Mouse (Mus musculus) CH12.LX (cell line): ENCODE results near the gene Car14. TPM values are rescaled to one million over a fixed set of nuclear protein-coding genes. Genes with fewer than 3 reads are reported as not detected.

Experiments used
- DNase-seq: peaks from one replicate; pipeline ENCODE4 v3.0.0-alpha.2; 2013; ENCODE audit errors: extremely low read depth
- H3K27ac ChIP-seq: 2 replicates; pipeline ENCODE4 v1.5.1; 2012; ENCODE audit warnings: low read depth, mild to moderate bottlenecking, control low read depth, moderate library complexity; ENCODE audit not compliant: insufficient read depth
- H3K27me3 ChIP-seq: replicated peaks from 2 replicates; pipeline ENCODE3; 2012; ENCODE audit warnings: inconsistent platforms
- H3K36me3 ChIP-seq, 2 experiments: replicated peaks in 1 of 2; 2 replicates each; pipeline versions ENCODE3 to v1.6.1; 2012; ENCODE audit warnings: inconsistent platforms in 1 of 2, low read length in 1 of 2, mild to moderate bottlenecking in 1 of 2, mixed read lengths in 1 of 2, moderate library complexity in 1 of 2; ENCODE audit not compliant: control insufficient read depth in 1 of 2, insufficient read depth in 1 of 2
- H3K4me1 ChIP-seq, 2 experiments: 2 replicates each; pipeline ENCODE4 v1.6.1; 2012; ENCODE audit warnings: inconsistent platforms in 1 of 2, moderate library complexity in 1 of 2; ENCODE audit not compliant: insufficient read depth in 2 of 2, control insufficient read depth in 1 of 2
- H3K4me2 ChIP-seq: 2 replicates; pipeline ENCODE4 v1.6.1; 2012; ENCODE audit warnings: low read depth, mild to moderate bottlenecking, control low read depth; ENCODE audit not compliant: poor library complexity, insufficient read depth, severe bottlenecking
- H3K4me3 ChIP-seq, 3 experiments: fragments of 150-350 bp in 1 of 3; sonication (generic) in 1 of 3; replicated peaks in 1 of 3; 2 replicates each; pipeline versions ENCODE3 to v1.5.1; 2011 to 2012; ENCODE audit warnings: low read depth in 2 of 3, low read length in 2 of 3, mild to moderate bottlenecking in 2 of 3, moderate library complexity in 2 of 3, control low read depth in 1 of 3, improper control_type of control experiment in 1 of 3, inconsistent platforms in 1 of 3, mixed read lengths in 1 of 3; ENCODE audit not compliant: poor library complexity in 1 of 3
- H3K79me2 ChIP-seq: replicated peaks from 2 replicates; pipeline ENCODE4 v1.6.1; 2012; ENCODE audit warnings: mild to moderate bottlenecking, moderate library complexity; ENCODE audit not compliant: control insufficient read depth, poor library complexity, insufficient read depth, severe bottlenecking; ENCODE audit errors: extremely low read depth
- H3K9ac ChIP-seq: 2 replicates; pipeline ENCODE4 v1.6.1; 2012; ENCODE audit warnings: low read depth, mild to moderate bottlenecking, control low read depth, moderate library complexity; ENCODE audit not compliant: insufficient read depth
- H3K9me3 ChIP-seq: replicated peaks from 2 replicates; pipeline ENCODE3; 2012; ENCODE audit warnings: low read length, inconsistent platforms, mixed read lengths
- BHLHE40 ChIP-seq: IDR thresholded peaks from 2 replicates; pipeline ENCODE4 v1.6.1; 2011; ENCODE audit warnings: mild to moderate bottlenecking, low read depth, low read length, improper control_type of control experiment
- CTCF ChIP-seq, 2 experiments: IDR thresholded peaks in 1 of 2; conservative IDR thresholded peaks in 1 of 2; 2 replicates each; pipeline ENCODE4 v1.5.1; 2011 to 2012; ENCODE audit warnings: low read depth in 2 of 2, low read length in 2 of 2, improper control_type of control experiment in 1 of 2, inconsistent platforms in 1 of 2, mild to moderate bottlenecking in 1 of 2, moderate library complexity in 1 of 2
- ELF1 ChIP-seq: IDR thresholded peaks from 2 replicates; pipeline ENCODE4 v1.6.1; 2014; ENCODE audit warnings: low read depth, mild to moderate bottlenecking, inconsistent platforms, low read length, improper control_type of control experiment
- ETS1 ChIP-seq: conservative IDR thresholded peaks from 2 replicates; pipeline ENCODE4 v1.6.1; 2012; ENCODE audit warnings: low read depth, mild to moderate bottlenecking, inconsistent platforms, low read length, improper control_type of control experiment, moderate library complexity
- GABPA ChIP-seq: IDR thresholded peaks from 2 replicates; pipeline ENCODE4 v1.6.1; 2012; ENCODE audit warnings: low read depth, low read length, improper control_type of control experiment, inconsistent platforms; ENCODE audit not compliant: insufficient replicate concordance
- KAT2A ChIP-seq: IDR thresholded peaks from 2 replicates; pipeline ENCODE4 v1.6.1; 2012; ENCODE audit warnings: low read length, improper control_type of control experiment, inconsistent platforms; ENCODE audit not compliant: insufficient replicate concordance
- MAFK ChIP-seq: IDR thresholded peaks from 2 replicates; pipeline ENCODE4 v1.6.1; 2011; ENCODE audit warnings: low read length, improper control_type of control experiment; ENCODE audit not compliant: insufficient replicate concordance
- MXI1 ChIP-seq: IDR thresholded peaks from 2 replicates; pipeline ENCODE4 v1.6.1; 2011; ENCODE audit warnings: mild to moderate bottlenecking, low read depth, low read length, improper control_type of control experiment
- POLR2A ChIP-seq: IDR thresholded peaks from 2 replicates; pipeline ENCODE4 v1.6.1; 2011; ENCODE audit warnings: low read depth, mild to moderate bottlenecking, improper control_type of control experiment, low read length
- RAD21 ChIP-seq: IDR thresholded peaks from 2 replicates; pipeline ENCODE4 v1.6.1; 2011; ENCODE audit warnings: low read depth, mild to moderate bottlenecking, low read length, improper control_type of control experiment, moderate library complexity
- SMC3 ChIP-seq: IDR thresholded peaks from 2 replicates; pipeline ENCODE4 v1.6.1; 2011; ENCODE audit warnings: low read depth, low read length, improper control_type of control experiment
- TBP ChIP-seq: conservative IDR thresholded peaks from 2 replicates; pipeline ENCODE4 v1.6.1; 2011; ENCODE audit warnings: low read depth, low read length, improper control_type of control experiment
- USF1 ChIP-seq: IDR thresholded peaks from 2 replicates; pipeline ENCODE4 v1.6.1; 2014; ENCODE audit warnings: low read depth, mild to moderate bottlenecking, inconsistent platforms, low read length, improper control_type of control experiment
- ZMIZ1 ChIP-seq: IDR thresholded peaks from 2 replicates; pipeline ENCODE4 v1.6.1; 2012; ENCODE audit warnings: low read depth, mild to moderate bottlenecking, inconsistent platforms, low read length, improper control_type of control experiment
- ZNF384 ChIP-seq: IDR thresholded peaks from 2 replicates; pipeline ENCODE4 v1.6.1; 2012; ENCODE audit warnings: low read depth, low read length, improper control_type of control experiment, inconsistent platforms
- dilution Hi-C: fragments of 300-500 bp; cut with MboI; formaldehyde crosslinking; loops from 2 replicates; pipeline ENCODE4 v1.14.3; 2020; ENCODE audit warnings: low sequenced_read_pairs; ENCODE audit not compliant: extremely low pct_unique_long_range_greater_than_20kb, extremely low pct_ligation_motif_present
- in situ Hi-C: fragments of 300-500 bp; cut with MboI; formaldehyde crosslinking; loops from 3 replicates; pipeline ENCODE4 v1.14.3; 2019; ENCODE audit warnings: low sequenced_read_pairs, low pct_ligation_motif_present, low pct_unique_long_range_greater_than_20kb, mixed read lengths
- polyA plus RNA-seq: library from polyadenylated mRNA; unstranded; fragments of >175 nt; gene quantifications from 2 replicates; pipeline ENCODE4 v1.2.1, GENCODE M21; 2012; ENCODE audit warnings: low read depth; ENCODE audit not compliant: insufficient read length
- total RNA-seq, 2 experiments: library from RNA; depleted of rRNA; stranded (reverse); fragments of 300-350 nt in 1 of 2; fragments of >200 nt in 1 of 2; gene quantifications; 2 replicates each; pipeline ENCODE4 v1.2.3; 2012 to 2014

Car14 gene
- total and polyA plus RNA-seq, 3 experiments = 0.13 to 0.36 TPM; not detected in 1

GRCm38 (mm10) chr3:95902643-95903042 lies 1.8 kb downstream of the Car14 start:
- TF ChIP-seq ELF1 (no peak), BHLHE40 (no peak), SMC3 (no peak)
- peaks cover 7 to 15% of the 10 kb centered on the region in 2 experiments; a peak in 3 of 4 replicates for H3K4me1 ChIP-seq
- no peak for DNase-seq
- H3K9me3 ChIP-seq = no peaks in the 10 kb centered on the region
- peaks cover 3 to 25% of the 10 kb centered on the region in 2 experiments for H3K36me3 ChIP-seq
- H3K27ac ChIP-seq = no peak overlapping the region
- no peak overlapping the region for H3K9ac ChIP-seq
- H3K4me3 ChIP-seq = no peak overlapping the region
- H3K4me2 ChIP-seq = no peak overlapping the region
- no peaks in the 10 kb centered on the region for H3K79me2 ChIP-seq
- peaks cover 12% of the 10 kb centered on the region for H3K27me3 ChIP-seq
- dilution Hi-C loops (no loop called here), in situ Hi-C loops (loop anchor here (5.0 kb wide), 1 partner anchor 35 kb away; no protein-coding TSS in a partner anchor)

- dilution Hi-C loops = no loop called here
- no peak for TF ChIP-seq TBP
- TF ChIP-seq ZMIZ1 = no peak
- no peak for TF ChIP-seq CTCF (conservative IDR thresholded peaks at IDR 0.05 in 1 of 2, IDR thresholded peaks at IDR 0.05 in 1 of 2; ENCODE audit: low read depth in 2 of 2, low read length in 2 of 2)
- TF ChIP-seq KAT2A = no peak
- no peak for TF ChIP-seq ZNF384
- no peak for TF ChIP-seq ETS1
- TF ChIP-seq MXI1 = no peak
- no peak for TF ChIP-seq RAD21
- no peak for TF ChIP-seq USF1
- Histone ChIP-seq H3K4me2 (no peak overlapping the region), H3K36me3 (peaks cover 3 to 27% of the 10 kb centered on the region in 2 experiments), H3K4me3 (no peak overlapping the region), H3K79me2 (no peaks in the 10 kb centered on the region), H3K27me3 (peaks cover 11% of the 10 kb centered on the region), H3K4me1 (peaks cover 7 to 15% of the 10 kb centered on the region in 2 experiments; a peak in 3 of 4 replicates), H3K27ac (no peak overlapping the region), H3K9me3 (no peaks in the 10 kb centered on the region), H3K9ac (no peak overlapping the region)
- no peak for DNase-seq
- in situ Hi-C loops = loop anchor here (5.0 kb wide), 1 partner anchor 35 kb away; no protein-coding TSS in a partner anchor
Observed at GRCm38 (mm10) chr3:95902373-95902625, 2.2 kb downstream of the Car14 start.

- H3K4me3 ChIP-seq = no peak overlapping the region
- H3K4me2 ChIP-seq = no peak overlapping the region
Observed at GRCm38 (mm10) chr3:95901616-95902372, 2.7 kb downstream of the Car14 start.

More at GRCm38 (mm10) chr3:95901616-95902372, 2.7 kb downstream of the Car14 start:
- dilution Hi-C loops = no loop called here
- H3K4me1 ChIP-seq = peaks cover 7 to 15% of the 10 kb centered on the region in 2 experiments; a peak in 3 of 4 replicates
- no peak overlapping the region for H3K27ac ChIP-seq
- no peak for DNase-seq
- peaks cover 8% of the 10 kb centered on the region for H3K27me3 ChIP-seq
- no peaks in the 10 kb centered on the region for H3K9me3 ChIP-seq
- TF ChIP-seq MAFK = no peak
- no peak for TF ChIP-seq POLR2A
- no peak for TF ChIP-seq GABPA
- no peak for TF ChIP-seq ZMIZ1
- no peak overlapping the region for H3K9ac ChIP-seq
- H3K79me2 ChIP-seq = no peaks in the 10 kb centered on the region
- H3K36me3 ChIP-seq = peaks cover 3 to 28% of the 10 kb centered on the region in 2 experiments
- in situ Hi-C loops = loop anchor here (5.0 kb wide), 1 partner anchor 34 kb away; no protein-coding TSS in a partner anchor
